Mouse (Mus musculus): ENCODE measurements at regions not wholly inside any gene's neighbourhood (a gene's known extent, or its start where the extent isn't known, plus 50 kb on each side); places are given as distances from the start of the nearest gene placed in this dataset.

- intact Hi-C loops (cut with DNase I) = no loop called here
- DNase-seq = no peak
- TF ChIP-seq POLR2A (IDR thresholded peaks at IDR 0.05; ENCODE audit: insufficient read depth, low read depth, low read length) (no peak), EP300 (IDR thresholded peaks at IDR 0.05; ENCODE audit: insufficient read depth, low read depth, low read length) (no peak), CTCF (IDR thresholded peaks at IDR 0.05) (no peak)
- H3K4me1 ChIP-seq (ENCODE audit: control insufficient read depth, insufficient read depth, low read length) = no peaks in the 10 kb centered on the region
- no peaks in the 10 kb centered on the region for H3K36me3 ChIP-seq (ENCODE audit: control insufficient read depth, insufficient read depth, low read length)
- H3K27me3 ChIP-seq (ENCODE audit: control insufficient read depth, insufficient read depth, low read length) = no peaks in the 10 kb centered on the region; the same call in 1 of the 2 replicates
- H3K79me2 ChIP-seq (replicated peaks; ENCODE audit: control insufficient read depth, insufficient read depth, low read length) = no peaks in the 10 kb centered on the region
- no peak overlapping the region for H3K27ac ChIP-seq
- no peak overlapping the region for H3K9ac ChIP-seq (ENCODE audit: low read depth, low read length)
- no peak overlapping the region for H3K4me3 ChIP-seq
These were observed 123.0 kb upstream of the Xrcc4 start for GRCm38 (mm10) chr13:90212390-90212789.

- H3K36me3 ChIP-seq (ENCODE audit: control insufficient read depth, insufficient read depth, low read length) = no peaks in the 10 kb centered on the region
- no peaks in the 10 kb centered on the region for H3K79me2 ChIP-seq (replicated peaks; ENCODE audit: control insufficient read depth, insufficient read depth, low read length)
- intact Hi-C loops (cut with DNase I) = no loop called here
- H3K27me3 ChIP-seq (ENCODE audit: control insufficient read depth, insufficient read depth, low read length) = no peaks in the 10 kb centered on the region; the same call in 1 of the 2 replicates
- TF ChIP-seq POLR2A (IDR thresholded peaks at IDR 0.05; ENCODE audit: insufficient read depth, low read depth, low read length) (no peak), CTCF (IDR thresholded peaks at IDR 0.05) (no peak), EP300 (IDR thresholded peaks at IDR 0.05; ENCODE audit: insufficient read depth, low read depth, low read length) (no peak)
- H3K27ac ChIP-seq = no peak overlapping the region
- DNase-seq = no peak
- no peaks in the 10 kb centered on the region for H3K4me1 ChIP-seq (ENCODE audit: control insufficient read depth, insufficient read depth, low read length)
- H3K9ac ChIP-seq (ENCODE audit: low read depth, low read length) = no peak overlapping the region
- H3K4me3 ChIP-seq = no peak overlapping the region
These were observed 118.5 kb upstream of the Xrcc4 start for GRCm38 (mm10) chr13:90207875-90208274.
